Mouse (Mus musculus): ENCODE measurements around the gene Lrrc8c.

Gene Lrrc8c

DNA sequence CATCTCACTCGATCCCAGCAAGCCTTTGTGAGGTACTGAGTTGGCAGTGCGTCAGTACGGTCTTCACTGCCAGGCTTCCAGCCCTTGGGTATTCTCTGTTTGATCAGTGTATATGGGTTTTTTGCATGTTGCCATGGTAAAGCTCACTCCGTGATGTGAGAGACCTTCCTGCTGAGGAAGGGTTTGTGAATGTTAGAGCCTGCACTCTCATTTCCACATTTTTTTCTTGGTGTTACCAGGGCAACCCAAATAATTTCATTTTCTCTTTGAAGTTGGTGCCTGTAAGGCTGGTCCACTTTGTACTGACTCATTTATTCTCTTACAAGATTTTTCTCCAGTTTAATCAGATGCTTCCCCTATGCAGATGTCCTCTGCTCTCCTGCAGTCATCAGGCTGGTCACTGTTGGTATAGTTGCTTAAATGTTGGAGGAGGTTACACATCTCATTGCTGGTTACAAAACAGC, 38.6 kb downstream of the Lrrc8c start:
- no peak for DNase-seq

DNA sequence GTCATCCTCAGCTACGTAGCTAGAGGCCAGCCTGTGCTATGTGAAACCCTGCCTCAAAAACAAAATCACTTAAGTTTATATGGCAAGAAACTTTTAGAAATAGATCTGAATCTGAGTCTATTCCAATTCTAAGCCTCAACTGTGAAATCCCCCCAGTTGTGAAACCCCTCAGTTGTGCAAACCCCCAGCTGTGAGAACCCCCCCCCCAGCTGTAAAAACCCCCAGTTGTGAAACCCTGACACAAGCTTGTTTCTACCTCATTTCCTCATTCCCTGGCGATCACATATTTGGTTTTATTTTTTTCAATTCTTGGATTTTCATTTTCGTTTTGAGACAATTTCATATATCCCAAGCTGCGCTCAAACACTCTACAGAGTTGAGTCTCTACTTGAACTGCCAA, 39.3 kb downstream of the Lrrc8c start:
- no peak for DNase-seq

DNA sequence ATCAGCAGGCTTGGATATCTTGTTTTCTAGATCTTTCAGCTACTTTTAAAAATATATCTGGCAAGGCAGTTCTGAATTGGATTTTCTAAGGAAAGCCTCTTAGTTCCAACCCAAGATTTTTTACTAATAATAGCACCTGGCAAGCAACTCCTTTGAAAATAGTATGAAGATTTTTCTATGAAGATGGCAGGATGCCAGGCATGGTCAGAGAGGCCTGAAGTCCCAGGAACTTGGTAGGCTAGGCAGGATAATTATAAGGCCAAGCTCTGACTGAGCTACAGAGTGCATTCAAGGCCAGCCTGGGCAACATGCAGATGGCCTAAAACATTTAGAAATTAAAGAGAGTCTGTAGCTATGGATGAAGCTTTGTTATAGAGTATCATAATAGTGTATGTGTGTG, 42.7 kb downstream of the Lrrc8c start:
- DNase-seq = no peak

DNA sequence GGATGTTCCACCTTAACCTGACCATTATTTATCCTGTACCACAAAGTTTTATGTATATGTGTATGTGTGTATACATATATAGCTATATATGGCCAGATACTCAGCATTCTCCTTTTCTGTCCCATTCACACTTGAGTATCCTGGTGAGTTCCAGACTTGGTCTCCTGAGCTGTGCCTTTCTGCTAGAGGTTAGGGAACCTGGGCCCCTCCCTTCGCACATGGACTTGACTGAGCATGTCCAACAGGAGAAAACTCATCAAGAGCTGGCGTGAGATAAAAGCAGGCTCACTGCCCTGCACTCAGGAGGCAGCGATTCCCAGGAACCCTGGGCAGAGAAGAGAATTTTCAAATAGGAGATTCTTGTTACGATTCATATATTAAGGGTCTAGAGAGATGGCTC, 45.6 kb downstream of the Lrrc8c start:
- DNase-seq = no peak

DNA sequence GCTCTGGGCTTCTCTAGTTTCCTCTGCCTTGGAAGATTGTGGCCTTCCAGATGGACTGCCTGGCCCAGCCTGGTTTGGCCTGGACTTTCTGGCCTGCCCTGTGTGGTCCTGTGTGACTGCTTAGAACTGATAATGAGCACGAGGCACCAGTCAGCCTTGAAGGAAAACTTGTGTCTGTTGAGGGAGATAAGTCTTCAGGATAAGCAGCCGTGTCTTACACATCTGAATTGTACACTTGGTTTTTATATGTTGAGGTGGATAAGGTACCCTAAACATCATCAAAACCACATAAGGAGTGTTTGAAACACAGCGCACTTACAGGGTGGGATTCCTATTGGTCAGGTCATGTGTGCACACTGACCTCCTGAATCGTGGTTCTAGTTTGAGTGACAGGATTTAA, 46.6 kb downstream of the Lrrc8c start:
- no peak for DNase-seq

DNA sequence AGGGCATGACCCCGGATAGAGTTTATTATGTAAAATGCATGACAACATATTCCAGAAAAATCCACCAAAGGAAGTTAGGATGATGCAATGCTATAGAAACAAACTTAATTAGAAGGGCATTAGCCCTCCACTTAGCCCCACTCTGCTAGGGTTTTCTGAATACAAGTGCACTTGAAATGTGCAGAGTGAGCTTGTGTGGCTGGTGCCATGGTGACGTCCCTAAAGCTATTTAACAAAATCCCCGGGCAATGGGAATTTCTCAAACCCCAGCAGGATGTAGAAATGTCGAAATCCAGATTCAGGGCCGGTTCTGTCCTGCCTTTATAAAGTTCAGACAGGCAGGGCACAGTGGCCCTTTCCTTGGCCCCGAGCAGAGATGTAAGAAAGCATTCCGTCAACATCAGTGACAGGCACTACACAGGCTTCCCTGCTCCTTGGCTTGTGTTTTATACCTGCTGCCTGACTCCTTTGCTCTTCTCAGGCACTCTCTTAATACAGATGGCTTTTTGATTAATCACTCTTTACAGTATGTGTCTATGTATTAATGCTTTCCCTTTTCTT, 47.7 kb downstream of the Lrrc8c start:
- no peak for DNase-seq

DNA sequence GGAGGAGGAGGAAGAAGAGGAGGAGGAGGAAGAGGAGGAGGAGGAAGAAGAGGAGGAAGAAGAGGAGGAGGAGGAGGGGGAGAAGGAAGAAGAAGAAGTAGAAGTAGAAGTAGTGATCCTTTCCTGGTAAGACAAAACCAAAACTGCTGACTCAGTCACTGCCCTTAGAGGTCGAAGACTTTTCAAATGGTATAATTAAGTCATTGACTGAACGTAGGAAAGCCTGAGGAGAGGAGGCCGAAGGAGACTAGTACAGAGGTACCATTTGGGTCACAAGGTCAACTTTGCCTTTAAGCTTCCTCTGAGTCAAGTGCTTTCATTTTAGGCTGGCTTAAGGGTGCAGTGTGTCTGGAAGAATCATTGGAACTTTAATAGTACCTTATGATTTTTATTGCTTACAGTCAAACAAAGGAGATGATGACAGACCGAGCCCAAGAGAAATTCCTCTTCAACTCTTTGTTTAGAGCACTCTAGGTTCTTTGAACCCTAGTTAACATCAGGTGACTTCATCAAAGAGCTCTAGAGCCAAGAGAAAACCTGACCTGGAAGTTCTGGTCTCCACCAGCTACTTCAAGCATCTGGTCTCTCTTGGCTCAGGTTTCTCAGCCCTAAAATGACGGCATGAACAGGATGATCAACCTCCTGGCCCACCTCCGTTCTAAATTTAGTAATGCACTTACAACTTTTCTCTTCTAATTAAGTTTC, 49.0 kb downstream of the Lrrc8c start:
- DNase-seq = no peak

DNA sequence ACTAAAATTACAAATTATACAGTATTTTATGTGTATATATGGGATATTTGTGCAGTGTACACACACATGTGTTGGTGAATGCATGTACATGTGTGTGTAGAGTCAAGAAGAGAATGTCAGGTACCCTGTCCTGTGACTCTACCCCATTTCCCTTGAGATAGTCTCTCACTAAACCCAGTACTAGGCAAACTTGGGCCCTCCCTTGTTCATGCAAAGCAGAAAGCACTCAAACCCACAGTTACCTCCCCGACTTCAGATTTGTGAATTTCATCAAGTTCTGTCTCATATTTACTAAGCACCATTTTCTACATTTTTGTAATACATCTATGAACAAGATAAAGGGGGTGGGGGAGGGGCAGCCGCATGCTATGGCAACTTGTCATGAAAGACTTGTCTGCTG, 50.0 kb downstream of the Lrrc8c start:
- DNase-seq = no peak

DNA sequence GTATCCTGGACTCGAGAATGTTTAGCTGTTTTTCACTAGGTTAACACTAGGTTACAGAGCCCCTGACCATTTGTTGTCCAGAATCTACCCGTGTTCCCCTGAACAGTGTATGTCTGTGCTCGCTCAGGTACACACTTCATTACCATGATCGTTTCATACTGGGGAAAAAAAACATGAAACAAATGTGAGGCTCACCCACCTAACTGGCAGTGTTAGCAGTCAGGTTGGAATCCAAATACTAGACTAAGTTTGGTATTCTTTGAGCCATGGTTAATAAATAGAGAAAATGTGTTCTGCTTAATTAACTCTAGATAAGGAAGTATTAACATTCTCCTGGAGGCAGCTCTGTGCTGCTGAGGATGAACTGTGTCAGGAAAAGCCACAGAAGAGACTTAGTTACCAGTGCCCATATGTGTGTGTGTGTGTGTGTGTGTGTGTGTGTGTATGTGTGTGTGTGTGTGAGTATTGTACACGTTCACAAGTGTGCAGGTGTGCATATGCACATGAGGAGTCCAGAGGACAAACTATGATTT, 53.0 kb downstream of the Lrrc8c start:
- no peak for DNase-seq

DNA sequence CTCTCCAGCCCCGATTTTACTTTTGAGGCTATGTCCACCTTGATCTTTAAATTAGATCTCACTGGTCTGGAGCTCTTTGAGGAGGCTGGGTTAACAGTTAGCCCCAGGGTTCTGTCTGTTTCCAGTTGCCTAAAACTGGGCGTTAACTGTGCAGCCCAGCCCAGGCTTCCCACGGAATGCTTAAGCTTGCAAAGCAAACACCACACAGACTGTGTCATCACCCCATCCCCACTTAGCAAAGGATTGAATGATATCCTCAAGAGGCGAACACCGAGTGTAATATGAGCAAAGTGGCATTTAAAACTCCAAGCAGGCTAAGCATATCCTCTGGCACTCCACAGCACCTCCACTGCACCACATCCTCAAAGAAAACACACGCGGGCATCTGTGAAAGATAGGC, 53.7 kb downstream of the Lrrc8c start:
- no peak for DNase-seq

DNA sequence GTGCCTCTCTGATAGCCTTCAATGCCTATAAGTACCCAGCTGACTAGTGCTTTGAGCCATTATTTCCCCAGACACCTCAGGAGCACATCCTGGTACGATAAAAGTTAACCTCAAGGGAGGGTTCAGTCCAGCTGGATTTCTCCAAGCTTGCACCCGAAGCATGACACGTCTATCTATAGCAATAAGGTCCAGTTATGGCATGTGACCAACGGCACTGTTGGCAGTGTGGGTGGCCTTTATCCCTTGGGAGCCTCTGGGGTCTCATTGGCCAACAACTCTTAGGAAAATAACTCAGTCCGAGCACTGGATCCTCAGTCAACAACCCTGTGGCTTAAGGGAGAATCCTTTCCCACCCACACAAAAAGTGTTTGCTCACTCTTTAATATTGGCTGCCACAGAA, 55.6 kb downstream of the Lrrc8c start:
- no peak for DNase-seq

DNA sequence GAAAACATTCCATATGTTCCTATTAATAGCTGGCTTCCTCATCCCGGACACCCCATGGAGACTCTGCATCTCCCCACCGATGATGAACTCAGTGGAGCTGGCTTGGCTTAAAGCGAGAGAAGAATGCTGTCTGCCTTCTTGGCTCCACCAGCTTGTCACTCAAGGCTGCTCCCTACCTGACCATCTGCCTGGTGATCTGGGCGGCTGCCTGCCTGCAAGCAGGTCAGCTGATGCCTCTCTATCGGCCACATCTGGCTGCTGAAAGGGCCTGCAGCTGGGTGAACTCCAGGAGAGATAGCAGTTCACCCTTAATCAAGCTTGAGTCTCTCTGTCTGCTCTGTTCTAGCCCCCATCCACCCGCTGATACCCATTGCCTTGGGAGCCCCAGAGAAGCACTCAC, 56.7 kb downstream of the Lrrc8c start:
- no peak for DNase-seq

DNA sequence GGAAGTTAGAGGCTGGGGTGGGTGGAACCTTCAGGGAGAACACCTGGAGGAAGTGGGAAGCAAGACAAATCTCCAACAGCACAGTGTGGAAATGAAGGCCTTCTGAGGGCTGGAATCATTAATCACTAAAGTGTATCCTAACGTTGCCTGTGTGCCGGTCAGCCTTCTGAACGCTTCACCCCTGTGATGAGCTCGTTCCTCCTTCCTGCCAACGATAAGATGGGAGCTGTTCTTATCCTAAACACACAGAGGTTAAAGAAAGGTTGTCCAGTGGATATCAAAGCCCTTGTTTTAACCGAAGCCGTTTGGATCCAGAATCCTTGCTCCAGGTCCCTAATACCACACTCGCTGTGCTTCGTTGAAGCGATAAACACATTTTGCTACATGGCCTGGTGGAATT, 61.7 kb downstream of the Lrrc8c start:
- DNase-seq = no peak

DNA sequence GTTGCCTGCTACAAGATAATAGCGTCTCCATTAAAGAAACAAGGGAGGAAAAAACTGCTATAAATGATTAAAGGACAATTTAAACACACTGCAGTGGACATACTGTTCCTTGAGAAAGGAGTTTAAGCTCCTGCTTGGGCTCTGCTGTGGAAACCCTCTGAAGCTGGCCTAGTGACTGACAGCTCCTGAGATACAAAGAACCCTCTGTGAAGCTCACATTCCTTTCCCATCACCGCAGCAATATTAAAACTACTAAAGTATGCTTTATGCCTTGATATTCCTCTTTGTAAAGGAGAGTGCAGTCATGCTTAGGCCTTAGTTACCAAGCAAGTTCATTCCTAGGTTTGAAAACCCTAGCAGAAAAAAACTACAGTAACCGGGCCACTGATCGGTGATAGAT, 66.7 kb downstream of the Lrrc8c start:
- peak; percentile 27 for DNase-seq

DNA sequence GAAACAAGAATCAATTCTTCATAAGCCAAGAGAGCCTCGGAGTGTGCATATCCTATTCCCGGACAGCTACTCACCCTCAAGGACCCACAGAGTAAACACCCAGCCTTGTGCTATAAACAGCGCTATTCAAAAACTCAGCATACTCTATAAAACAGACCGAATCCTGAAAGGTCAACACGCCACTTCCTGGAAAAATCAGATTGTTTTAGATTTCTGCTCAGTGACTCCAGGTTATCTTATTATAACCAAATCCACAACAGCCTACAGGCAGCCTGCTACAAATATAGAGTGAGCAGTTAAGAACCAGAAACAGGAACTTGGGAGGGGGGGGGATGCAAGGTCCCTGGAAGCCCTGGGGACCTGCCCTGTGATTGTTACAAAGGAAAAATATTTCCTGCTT, 67.5 kb downstream of the Lrrc8c start:
- DNase-seq = peak; percentile 25

DNA sequence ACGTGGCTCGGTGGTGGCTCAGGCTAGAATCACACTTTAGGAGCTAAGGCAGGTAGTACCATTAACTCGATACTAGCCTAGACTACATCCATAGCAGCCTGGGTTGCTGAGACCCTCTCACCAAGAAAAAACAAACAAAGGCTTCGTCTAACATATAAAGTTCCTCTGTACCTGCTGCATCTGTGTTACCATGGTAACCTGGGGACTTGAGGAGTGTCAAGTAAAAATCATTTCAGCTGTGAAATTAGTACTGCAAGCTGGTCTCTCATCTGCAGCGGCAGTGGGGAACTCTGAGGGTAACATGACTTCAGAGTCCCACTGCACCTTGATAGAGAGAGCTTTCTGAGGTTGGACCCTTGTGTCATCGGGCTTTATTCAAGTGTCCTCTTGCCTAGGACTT, 68.3 kb downstream of the Lrrc8c start:
- no peak for DNase-seq

DNA sequence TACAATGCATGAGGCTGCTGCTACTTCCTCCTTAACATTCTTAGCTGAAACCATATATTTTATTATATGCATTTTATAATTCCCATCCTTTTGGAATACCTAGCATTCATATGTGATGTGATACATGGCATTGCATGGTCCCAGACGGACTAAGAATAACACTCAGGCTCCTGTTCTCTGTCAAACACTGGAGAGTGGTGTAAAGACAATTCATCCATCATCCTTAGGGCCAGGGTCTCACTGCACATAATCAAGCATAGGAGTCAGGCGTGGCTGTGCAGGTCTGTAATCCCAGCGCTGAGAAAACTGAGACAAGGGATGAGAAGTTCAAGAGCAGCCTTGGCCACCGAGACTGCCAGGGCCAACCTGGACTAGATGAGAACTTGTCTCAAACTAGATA, 69.5 kb downstream of the Lrrc8c start:
- no peak for DNase-seq

DNA sequence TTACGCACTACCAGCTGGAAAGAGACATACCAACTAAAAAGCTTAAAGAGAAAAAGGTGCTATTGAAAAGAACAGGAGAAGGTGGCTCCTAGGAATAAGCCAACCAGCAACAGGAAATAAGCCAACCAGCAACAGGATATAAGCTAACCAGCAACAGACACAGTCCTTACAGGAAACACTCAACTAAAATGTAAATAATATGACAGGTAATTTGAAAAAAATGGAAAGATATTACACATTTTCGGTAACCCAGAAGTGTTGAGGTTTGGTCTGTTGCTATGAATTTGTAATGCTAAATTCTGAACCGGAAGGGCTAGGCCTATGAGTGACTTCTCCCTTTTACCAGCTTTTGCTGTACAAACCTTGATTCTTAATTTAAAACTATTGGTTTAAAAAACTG, 69.9 kb downstream of the Lrrc8c start:
- DNase-seq = no peak

DNA sequence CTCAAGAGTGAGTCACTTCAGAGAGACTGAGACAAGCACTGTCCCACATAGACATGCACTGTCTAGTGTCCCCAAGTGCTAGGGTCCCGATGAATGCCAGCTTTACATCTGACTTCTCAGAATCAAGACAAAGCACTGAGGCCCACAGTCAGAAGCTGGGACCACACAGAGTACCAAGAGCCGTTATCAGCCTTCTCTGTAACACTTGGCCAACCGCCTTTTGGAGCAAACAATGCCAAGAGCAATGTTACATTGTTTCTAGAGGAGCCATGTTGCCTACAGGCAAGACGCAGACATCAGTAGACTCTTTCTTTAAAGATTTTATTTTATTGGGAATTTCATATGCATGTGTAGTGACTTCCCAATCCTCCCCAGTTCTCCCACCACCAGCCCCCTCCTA, 73.2 kb downstream of the Lrrc8c start:
- no peak for DNase-seq

DNA sequence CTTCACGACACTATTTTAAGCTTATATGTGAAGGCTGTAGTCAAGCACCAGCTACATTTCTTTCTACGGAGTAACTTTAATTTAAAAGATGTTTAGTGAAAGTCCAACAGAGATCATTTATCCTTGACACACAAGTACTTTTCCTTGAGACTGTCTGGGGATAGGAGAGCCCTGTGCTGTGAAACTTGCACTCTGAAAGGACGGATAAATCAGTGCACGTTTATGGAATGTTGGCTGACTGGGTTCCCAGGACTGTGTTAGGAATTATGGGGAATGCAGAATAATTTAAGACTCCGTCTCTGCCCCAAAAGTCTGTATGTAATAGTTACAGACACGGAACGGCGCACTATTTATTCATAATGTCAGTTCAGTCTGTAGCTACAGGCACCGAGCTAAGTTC, 74.4 kb downstream of the Lrrc8c start:
- DNase-seq = no peak

DNA sequence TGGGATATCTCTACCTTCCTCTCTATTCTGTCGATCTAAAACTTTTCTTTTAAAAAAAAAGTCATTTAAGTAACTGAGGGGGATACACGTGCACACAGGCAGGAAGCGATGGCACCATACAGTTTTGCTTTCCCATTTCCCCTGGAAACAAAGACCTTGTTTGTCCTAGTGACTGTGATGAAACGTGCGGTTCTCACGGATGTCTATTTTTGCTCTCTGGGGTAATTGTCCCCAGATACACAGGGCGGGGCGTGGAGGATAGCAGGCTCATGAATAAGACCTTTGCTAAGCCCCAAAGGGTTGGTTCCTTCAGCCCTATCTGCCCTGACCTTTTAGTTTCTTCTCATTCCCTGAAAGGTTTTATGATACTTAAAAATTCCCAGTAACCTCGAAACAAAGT, 79.7 kb downstream of the Lrrc8c start:
- DNase-seq = peak; percentile 23

DNA sequence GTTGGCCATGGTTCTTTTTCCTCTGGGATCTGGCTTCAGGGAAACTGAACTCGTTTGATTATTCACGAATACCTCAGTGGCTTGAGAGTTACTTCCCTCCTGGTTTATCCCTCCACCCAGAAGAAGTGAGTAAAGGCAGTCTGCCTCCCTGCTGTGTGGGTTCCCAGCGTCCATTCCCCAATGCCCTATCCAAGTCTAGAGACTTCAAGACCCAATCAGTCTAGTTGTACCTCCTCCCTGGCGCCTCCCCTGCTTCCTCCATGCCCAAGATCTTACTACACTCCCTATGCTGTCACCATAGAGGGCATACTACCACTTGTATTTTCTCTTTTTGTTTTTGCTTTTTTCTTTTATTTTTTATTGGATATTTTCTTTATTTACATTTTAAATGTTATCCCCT, 80.1 kb downstream of the Lrrc8c start:
- no peak for DNase-seq

DNA sequence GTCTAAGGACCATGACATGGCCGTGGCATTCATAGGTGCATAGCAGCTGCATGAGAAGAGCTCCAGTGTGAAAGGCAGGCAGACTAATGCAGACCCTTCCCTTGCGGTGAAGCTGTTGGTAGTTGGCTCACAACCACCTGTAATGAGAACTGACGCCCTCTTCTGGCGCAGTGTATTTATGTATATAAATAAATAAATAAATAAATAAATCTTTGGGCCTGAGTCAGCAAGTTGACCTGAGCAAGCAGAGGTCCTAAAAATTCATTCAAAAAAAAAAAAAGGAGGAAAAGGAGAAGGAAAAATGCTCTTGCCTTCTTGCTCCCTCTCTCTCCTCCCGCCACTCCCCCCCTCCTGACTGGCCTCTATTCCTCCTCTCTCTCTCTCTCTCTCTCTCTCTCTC, 81.8 kb downstream of the Lrrc8c start:
- DNase-seq = no peak

DNA sequence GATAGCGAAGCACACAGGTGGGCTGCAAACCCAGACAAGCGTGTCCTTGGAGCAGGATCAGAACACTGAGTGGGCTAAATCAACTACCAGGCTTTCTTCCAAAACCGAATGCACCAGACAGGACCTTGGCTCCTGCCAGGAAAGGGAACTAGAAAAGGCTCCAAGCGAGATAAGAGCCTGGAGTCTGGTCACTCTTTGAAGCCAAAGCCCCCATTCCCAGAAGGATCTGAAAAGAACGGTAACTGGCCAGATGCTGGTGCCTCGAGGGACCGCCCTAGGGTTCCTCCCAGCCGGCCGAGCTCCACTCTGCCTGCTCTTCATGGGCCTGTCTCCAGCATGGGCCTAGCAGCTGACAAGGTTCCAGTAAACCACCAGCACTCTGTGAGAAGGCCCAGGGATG, 83.4 kb downstream of the Lrrc8c start:
- no peak for DNase-seq

DNA sequence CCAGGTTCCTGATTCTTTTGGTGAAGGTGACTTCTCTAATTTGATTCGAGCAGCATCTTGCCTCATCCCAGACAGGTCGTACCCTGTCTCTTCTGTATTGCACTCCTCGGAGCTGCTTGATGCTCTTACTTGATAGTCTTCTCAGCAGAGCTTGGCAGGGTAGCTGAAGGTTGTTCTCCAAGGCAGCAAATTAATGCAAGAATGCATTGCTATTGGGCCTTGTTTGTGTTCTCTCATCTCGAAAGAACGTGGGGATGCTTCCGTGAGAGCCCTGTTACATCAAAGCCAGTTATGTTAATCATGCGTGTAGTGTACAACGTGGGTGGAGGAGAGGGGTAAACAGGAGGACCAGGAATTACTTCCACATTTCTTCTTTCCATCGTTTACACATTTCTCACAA, 86.5 kb downstream of the Lrrc8c start:
- no peak for DNase-seq
